Mouse (Mus musculus): Measurements from ENCODE around the gene Abca13.

DNA sequence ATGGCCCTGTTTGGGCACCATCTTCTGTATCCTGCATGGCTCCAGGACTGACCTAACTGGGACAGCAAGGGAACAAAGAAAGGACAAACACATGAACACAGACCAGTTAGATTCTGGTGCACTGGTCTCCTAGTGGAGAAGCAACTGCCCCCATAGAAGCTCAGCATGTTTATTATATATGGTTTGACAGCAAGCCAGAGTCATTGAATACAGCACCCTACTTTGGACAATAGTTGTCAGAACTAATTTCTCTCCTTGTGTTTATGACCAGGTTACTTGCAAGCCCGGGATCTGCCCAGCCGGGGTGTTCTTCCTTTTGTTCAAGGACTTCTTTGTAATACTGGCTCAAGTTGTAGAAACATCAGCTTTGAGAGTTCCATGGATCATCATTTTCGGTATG, 28.8 kb downstream of the Abca13 start:
- TF ChIP-seq CTCF (IDR thresholded peaks at IDR 0.05; ENCODE audit: low read depth) = no peak
- TF ChIP-seq EP300 (IDR thresholded peaks at IDR 0.05; ENCODE audit: low read depth) = no peak

All from liver, embryonic 14.5 days (tissue).